Mouse (Mus musculus) forebrain, embryonic 15.5 days (tissue): ENCODE data around the gene Ccdc85c. TPM values are rescaled to one million over a fixed set of nuclear protein-coding genes. Genes with fewer than 3 reads are reported as not detected.
A peak's percentile ranks its signal among the peaks of the same experiment; 100 is the strongest.

Experiments used
- ATAC-seq: fragments of 200-750 bp; cut with Nextera tagmentation; replicated peaks from 2 replicates; pipeline ENCODE4 v1.8.0; 2017; ENCODE audit warnings: mild to moderate bottlenecking, moderate TSS enrichment, moderate library complexity
- H3K27ac ChIP-seq: fragments of 300-500 bp; sonication (generic); replicated peaks from 2 replicates; pipeline ENCODE4 v1.5.1; 2015; ENCODE audit warnings: mild to moderate bottlenecking, inconsistent platforms
- H3K27me3 ChIP-seq: fragments of 300-500 bp; sonication (generic); 2 replicates; pipeline ENCODE4 v1.6.1; 2015; ENCODE audit warnings: inconsistent platforms
- H3K36me3 ChIP-seq: fragments of 300-500 bp; sonication (generic); 2 replicates; pipeline ENCODE4 v1.6.1; 2015; ENCODE audit warnings: mild to moderate bottlenecking, inconsistent platforms
- H3K4me1 ChIP-seq: fragments of 300-500 bp; sonication (generic); 2 replicates; pipeline ENCODE4 v1.6.1; 2015; ENCODE audit warnings: inconsistent platforms
- H3K4me2 ChIP-seq: fragments of 300-500 bp; sonication (generic); replicated peaks from 2 replicates; pipeline ENCODE4 v1.6.1; 2015; ENCODE audit warnings: mild to moderate bottlenecking, inconsistent platforms
- H3K4me3 ChIP-seq: fragments of 300-500 bp; sonication (generic); 2 replicates; pipeline ENCODE4 v1.5.1; 2015; ENCODE audit warnings: mild to moderate bottlenecking, inconsistent platforms
- H3K9ac ChIP-seq: fragments of 300-500 bp; sonication (generic); replicated peaks from 2 replicates; pipeline ENCODE4 v1.6.1; 2015; ENCODE audit warnings: mild to moderate bottlenecking, inconsistent platforms
- H3K9me3 ChIP-seq: fragments of 300-500 bp; sonication (generic); 2 replicates; pipeline ENCODE4 v1.6.1; 2016; ENCODE audit warnings: inconsistent platforms
- WGBS: fragments of 180-500 bp; shearing (Covaris S2); methylation state at CpG from one replicate; pipeline ENCODE4 v1.1.7; 2015; ENCODE audit warnings: mixed read lengths; 5-methylcytosine and 5-hydroxymethylcytosine counted together
- polyA plus RNA-seq: library from polyadenylated mRNA; unstranded; fragments of >200 nt; fragmentation: Nextera tagmentation; extraction: Ambion mirVana; gene quantifications from 2 replicates; pipeline ENCODE4 v1.2.1, GENCODE M21; 2015

Gene Ccdc85c
- polyA plus RNA-seq, 1 experiment from 2014 or later, result 14.3 TPM

- Histone ChIP-seq H3K4me2 (peak overlapping the region; percentile 94), H3K27ac (no peak overlapping the region), H3K9me3 (no peaks in the 10 kb centered on the region), H3K4me3 (peak overlapping the region; percentile 80), H3K36me3 (no peaks in the 10 kb centered on the region), H3K4me1 (peaks cover 77% of the 10 kb centered on the region), H3K9ac (peak overlapping the region; percentile 82), H3K27me3 (no peaks in the 10 kb centered on the region)
- 3% methylated on average over 21 of the region's 21 CpGs for WGBS
- no peak for ATAC-seq
These were observed 1.5 kb downstream of the Ccdc85c start for GRCm38 (mm10) chr12:108273466-108274312.

GRCm38 (mm10) chr12:108272143-108272635, 3.0 kb downstream of the Ccdc85c start:
- no peaks in the 10 kb centered on the region for H3K36me3 ChIP-seq
- H3K9me3 ChIP-seq, result no peaks in the 10 kb centered on the region
- no peak for ATAC-seq
- WGBS, result 40% methylated on average over 7 of the region's 7 CpGs
- peak overlapping the region; percentile 80 for H3K4me3 ChIP-seq
- peak overlapping the region; percentile 29; the same call in 1 of the 2 replicates for H3K9ac ChIP-seq
- H3K27ac ChIP-seq, result no peak overlapping the region
- H3K4me2 ChIP-seq, result peak overlapping the region; percentile 94
- H3K27me3 ChIP-seq, result no peaks in the 10 kb centered on the region
- peaks cover 64% of the 10 kb centered on the region for H3K4me1 ChIP-seq

- no peak overlapping the region for H3K27ac ChIP-seq
- peak overlapping the region; percentile 29 for H3K9ac ChIP-seq
These were observed 3.7 kb downstream of the Ccdc85c start for GRCm38 (mm10) chr12:108271351-108272142.

GRCm38 (mm10) chr12:108270240-108270919, 4.8 kb downstream of the Ccdc85c start:
- Histone ChIP-seq H3K4me1 (peaks cover 72% of the 10 kb centered on the region), H3K27me3 (no peaks in the 10 kb centered on the region), H3K27ac (no peak overlapping the region), H3K4me2 (0 out of 2 replicates have a peak overlapping the region, but pooled peaks have one; percentile 94), H3K4me3 (no peak overlapping the region), H3K36me3 (no peaks in the 10 kb centered on the region), H3K9me3 (no peaks in the 10 kb centered on the region), H3K9ac (peak overlapping the region; percentile 24)
- 53% methylated on average over 13 of the region's 13 CpGs for WGBS
- ATAC-seq, result no peak

More at GRCm38 (mm10) chr12:108271351-108272142, 3.7 kb downstream of the Ccdc85c start:
- Histone ChIP-seq H3K4me1 (peaks cover 64% of the 10 kb centered on the region), H3K4me3 (peak overlapping the region; percentile 80), H3K36me3 (no peaks in the 10 kb centered on the region), H3K27me3 (no peaks in the 10 kb centered on the region), H3K4me2 (peak overlapping the region; percentile 94), H3K9me3 (no peaks in the 10 kb centered on the region)
- ATAC-seq, result no peak
- WGBS, result 66% methylated on average over 16 of the region's 16 CpGs

- Histone ChIP-seq H3K9ac (no peak overlapping the region), H3K4me3 (no peak overlapping the region), H3K4me1 (peaks cover 78% of the 10 kb centered on the region), H3K4me2 (no peak overlapping the region), H3K9me3 (no peaks in the 10 kb centered on the region), H3K27ac (no peak overlapping the region), H3K36me3 (no peaks in the 10 kb centered on the region), H3K27me3 (no peaks in the 10 kb centered on the region)
- ATAC-seq, result no peak
- WGBS, result 86% methylated on average over 5 of the region's 5 CpGs
These were observed 5.5 kb downstream of the Ccdc85c start for GRCm38 (mm10) chr12:108269699-108270098.

- 92% methylated on average over 10 of the region's 10 CpGs for WGBS
- Histone ChIP-seq H3K4me1 (peaks cover 81% of the 10 kb centered on the region), H3K27me3 (no peaks in the 10 kb centered on the region), H3K27ac (no peak overlapping the region), H3K9ac (no peak overlapping the region), H3K4me3 (no peak overlapping the region), H3K36me3 (no peaks in the 10 kb centered on the region), H3K4me2 (no peak overlapping the region), H3K9me3 (no peaks in the 10 kb centered on the region)
- no peak for ATAC-seq
These were observed 6.3 kb downstream of the Ccdc85c start for GRCm38 (mm10) chr12:108268970-108269369.

GRCm38 (mm10) chr12:108267653-108268052, 7.6 kb downstream of the Ccdc85c start:
- no peak overlapping the region for H3K4me3 ChIP-seq
- H3K9me3 ChIP-seq, result no peaks in the 10 kb centered on the region
- H3K27ac ChIP-seq, result no peak overlapping the region
- no peaks in the 10 kb centered on the region for H3K36me3 ChIP-seq
- ATAC-seq, result no peak
- 85% methylated on average over 7 of the region's 7 CpGs for WGBS
- H3K4me2 ChIP-seq, result no peak overlapping the region
- H3K27me3 ChIP-seq, result no peaks in the 10 kb centered on the region
- H3K9ac ChIP-seq, result no peak overlapping the region
- H3K4me1 ChIP-seq, result peaks cover 79% of the 10 kb centered on the region

GRCm38 (mm10) chr12:108265831-108266619, 9.2 kb downstream of the Ccdc85c start:
- H3K4me2 ChIP-seq, result peak overlapping the region; percentile 47
- 8% methylated on average over 27 of the region's 27 CpGs for WGBS
- no peaks in the 10 kb centered on the region for H3K36me3 ChIP-seq
- H3K27me3 ChIP-seq, result no peaks in the 10 kb centered on the region
- peaks cover 71% of the 10 kb centered on the region for H3K4me1 ChIP-seq
- peak overlapping the region; percentile 78 for H3K27ac ChIP-seq
- H3K9me3 ChIP-seq, result no peaks in the 10 kb centered on the region
- peak overlapping the region; percentile 21; the same call in 1 of the 2 replicates for H3K4me3 ChIP-seq
- peak overlapping the region; percentile 50 for H3K9ac ChIP-seq
- ATAC-seq, result peak; percentile 74

- no peak overlapping the region for H3K4me3 ChIP-seq
- H3K27me3 ChIP-seq, result no peaks in the 10 kb centered on the region
- H3K27ac ChIP-seq, result no peak overlapping the region
- H3K4me1 ChIP-seq, result peaks cover 68% of the 10 kb centered on the region
- no peak for ATAC-seq
- no peak overlapping the region for H3K4me2 ChIP-seq
- no peaks in the 10 kb centered on the region for H3K9me3 ChIP-seq
- H3K36me3 ChIP-seq, result no peaks in the 10 kb centered on the region
- 81% methylated on average over 7 of the region's 7 CpGs for WGBS
- H3K9ac ChIP-seq, result no peak overlapping the region
These were observed 10.3 kb downstream of the Ccdc85c start for GRCm38 (mm10) chr12:108264918-108265317.

GRCm38 (mm10) chr12:108260950-108261349, 14.3 kb downstream of the Ccdc85c start:
- Histone ChIP-seq H3K27ac (no peak overlapping the region), H3K9me3 (no peaks in the 10 kb centered on the region), H3K4me1 (peaks cover 68% of the 10 kb centered on the region), H3K36me3 (no peaks in the 10 kb centered on the region), H3K9ac (no peak overlapping the region), H3K4me3 (no peak overlapping the region), H3K4me2 (no peak overlapping the region), H3K27me3 (no peaks in the 10 kb centered on the region)
- no peak for ATAC-seq
- 89% methylated on average over 12 of the region's 12 CpGs for WGBS
